Mouse (Mus musculus) layer of hippocampus, adult 2 months (tissue): ENCODE results near the gene Phlda1. TPM values are rescaled to one million over a fixed set of nuclear protein-coding genes. Genes with fewer than 3 reads are reported as not detected.

ENCODE experiments used
- DNase-seq, 2 experiments: peaks; one replicate each; pipeline ENCODE4 v3.0.0; 2022; ENCODE audit warnings: low spot score in 2 of 2
- H3K27ac ChIP-seq: fragments of 200-600 bp; 2 replicates; pipeline ENCODE4 v1.8.1; 2022
- H3K4me3 ChIP-seq: fragments of 200-600 bp; 2 replicates; pipeline ENCODE4 v1.8.1; 2022; ENCODE audit warnings: mild to moderate bottlenecking
- CTCF ChIP-seq: fragments of 200-600 bp; conservative IDR thresholded peaks from 2 replicates; pipeline ENCODE4 v1.8.1; 2022; ENCODE audit warnings: antibody characterized with exemption, mild to moderate bottlenecking, moderate library complexity
- total RNA-seq, 2 experiments: library from RNA; stranded (reverse); gene quantifications; 2 replicates each; pipeline ENCODE4 v1.2.3; 2021

The Phlda1 gene
- total RNA-seq, 2 experiments from 2014 or later, result 16.7 to 18.3 TPM

GRCm38 (mm10) chr10:111544311-111544710, 38.2 kb downstream of the Phlda1 start:
- no peak for TF ChIP-seq CTCF
- Histone ChIP-seq H3K27ac (peak overlapping the region; percentile 49; the same call in 1 of the 2 replicates), H3K4me3 (no peak overlapping the region)
- DNase-seq, result no peak

GRCm38 (mm10) chr10:111545648-111546047, 39.6 kb downstream of the Phlda1 start:
- DNase-seq, result no peak
- no peak for TF ChIP-seq CTCF
- no peak overlapping the region for H3K4me3 ChIP-seq

GRCm38 (mm10) chr10:111547881-111548372, 41.8 kb downstream of the Phlda1 start:
- no peak overlapping the region for H3K27ac ChIP-seq
- no peak for DNase-seq
- no peak overlapping the region for H3K4me3 ChIP-seq
- TF ChIP-seq CTCF, result no peak

More at GRCm38 (mm10) chr10:111545648-111546047, 39.6 kb downstream of the Phlda1 start:
- no peak overlapping the region for H3K27ac ChIP-seq

DNA sequence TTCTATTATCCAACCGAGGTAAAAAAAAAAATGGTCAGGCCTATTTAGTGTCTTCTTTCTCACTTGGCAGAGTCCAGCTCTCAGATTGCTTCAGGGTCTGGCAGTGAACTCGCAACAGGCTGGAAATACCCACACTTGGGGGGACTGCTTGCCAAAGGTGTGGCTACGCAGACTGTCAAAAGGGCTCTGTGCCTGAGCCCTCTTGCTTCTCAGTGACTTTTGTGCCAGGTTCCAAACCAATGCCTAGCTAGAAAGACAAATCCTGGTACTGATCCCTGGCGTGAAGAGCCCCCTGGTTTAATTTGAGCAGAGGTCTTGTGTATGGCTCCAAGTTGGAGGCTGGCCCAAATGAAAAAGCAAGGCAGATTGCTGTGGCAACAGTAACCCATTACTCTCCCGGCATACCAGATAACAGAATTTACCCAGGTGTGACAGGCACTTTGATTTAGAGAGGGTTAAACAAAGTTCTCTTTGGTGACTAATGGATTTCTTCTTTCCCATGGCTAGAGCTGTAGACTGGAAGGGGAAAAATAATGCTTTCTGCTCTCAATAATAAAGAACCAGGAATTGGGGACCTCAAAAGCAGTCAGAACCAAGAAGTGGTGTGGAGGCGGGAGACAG, 44.1 kb downstream of the Phlda1 start:
- Histone ChIP-seq H3K27ac (no peak overlapping the region), H3K4me3 (no peak overlapping the region)
- TF ChIP-seq CTCF, result no peak
- DNase-seq, result no peak

- H3K27ac ChIP-seq, result no peak overlapping the region
- H3K4me3 ChIP-seq, result no peak overlapping the region
- TF ChIP-seq CTCF, result no peak
- DNase-seq, result no peak
Observed at GRCm38 (mm10) chr10:111553695-111554094, 47.6 kb downstream of the Phlda1 start.

GRCm38 (mm10) chr10:111554651-111555050, 48.6 kb downstream of the Phlda1 start:
- no peak for DNase-seq
- Histone ChIP-seq H3K27ac (no peak overlapping the region), H3K4me3 (no peak overlapping the region)
- no peak for TF ChIP-seq CTCF

DNA sequence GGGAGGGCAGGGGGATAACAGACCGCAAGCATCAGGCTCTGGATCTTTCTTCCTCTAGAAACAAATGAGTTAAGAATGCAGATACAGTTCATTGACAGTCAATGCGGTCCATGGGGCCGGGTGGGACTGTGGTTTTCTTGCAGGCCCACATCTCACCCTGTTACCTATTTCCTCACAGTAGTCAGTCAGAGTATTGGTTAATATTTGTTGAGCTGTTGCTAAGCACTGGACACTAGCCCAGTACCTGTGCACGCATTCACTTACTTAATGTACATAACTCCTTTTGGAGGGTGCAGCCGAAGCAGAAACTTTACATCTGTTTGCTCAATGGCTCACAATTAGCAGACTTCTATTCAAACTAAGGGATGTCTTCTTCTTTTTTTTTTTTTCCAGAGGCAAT, 52.1 kb downstream of the Phlda1 start:
- no peak for DNase-seq
- Histone ChIP-seq H3K4me3 (no peak overlapping the region), H3K27ac (no peak overlapping the region)
- TF ChIP-seq CTCF, result no peak

Other genes with a start within 250 kb of the Phlda1 start
- 1 to 10 TPM; 5.5 TPM for gene Bbs10, start 207.6 kb upstream of the Phlda1 start, total RNA-seq
- gene Nap1l1, start 33.1 kb upstream of the Phlda1 start, total RNA-seq, result 100 to 1,000 TPM; 157 to 162 TPM